Mouse (Mus musculus): ENCODE data around the gene Mpeg1. TPM values are rescaled to one million over a fixed set of nuclear protein-coding genes. Genes with fewer than 3 reads are reported as not detected.

Gene Mpeg1
- polyA plus RNA-seq (2014; fragmentation: Illumina TruSeq; extraction: RNeasy Lipid Tissue Mini Kit (QIAGEN cat#74804); ENCODE audit: low read depth, low replicate concordance): 17.7 TPM

DNA sequence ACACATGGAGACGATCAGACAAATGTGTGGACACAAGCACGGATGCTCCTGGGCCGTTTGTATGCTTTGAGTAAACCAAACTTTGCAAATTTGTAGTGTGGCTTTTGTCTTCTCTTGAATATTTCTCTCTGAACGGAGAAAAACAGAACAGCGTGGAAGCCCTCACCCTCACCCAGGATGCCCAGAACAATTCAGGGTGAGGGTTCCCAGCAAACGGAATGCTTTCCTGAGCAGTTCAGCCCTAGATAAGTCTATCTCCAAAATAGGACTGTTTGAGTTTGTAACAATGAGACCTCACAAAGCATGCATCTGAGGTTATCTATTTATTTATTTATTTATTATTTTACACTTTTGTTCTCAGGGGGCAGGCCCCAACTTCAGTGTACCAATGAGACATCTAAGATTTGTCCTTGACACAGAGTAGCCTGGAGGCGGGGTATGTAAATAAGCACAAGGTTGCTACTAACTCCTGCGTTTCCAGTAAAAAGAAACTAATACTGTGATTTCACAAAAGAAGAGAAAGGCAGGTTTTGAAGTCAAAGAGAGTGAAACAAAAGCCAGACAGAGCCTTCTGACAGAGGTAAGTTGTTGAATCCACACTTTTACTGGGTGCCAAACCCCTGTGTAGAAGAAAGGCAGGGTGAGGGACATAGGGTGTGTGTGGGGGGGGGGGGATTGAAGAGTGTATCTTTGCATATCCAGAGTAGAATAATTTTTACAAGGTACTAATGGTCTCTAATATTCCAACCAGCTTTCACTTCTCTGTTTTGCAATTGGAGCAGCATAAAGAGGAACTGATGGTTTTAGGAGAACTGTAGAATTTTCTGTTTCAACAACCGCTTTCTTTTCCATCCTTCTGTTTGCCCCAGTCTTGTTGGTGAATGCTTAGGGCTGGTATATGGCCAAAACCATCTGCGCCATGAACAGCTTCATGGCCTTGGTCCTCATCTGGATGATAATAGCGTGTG lies at the start of gene Mpeg1:
Gene Mpeg1, plus strand, starts transcription at position 498 of the 968 bp plus-strand sequence.

DNA sequence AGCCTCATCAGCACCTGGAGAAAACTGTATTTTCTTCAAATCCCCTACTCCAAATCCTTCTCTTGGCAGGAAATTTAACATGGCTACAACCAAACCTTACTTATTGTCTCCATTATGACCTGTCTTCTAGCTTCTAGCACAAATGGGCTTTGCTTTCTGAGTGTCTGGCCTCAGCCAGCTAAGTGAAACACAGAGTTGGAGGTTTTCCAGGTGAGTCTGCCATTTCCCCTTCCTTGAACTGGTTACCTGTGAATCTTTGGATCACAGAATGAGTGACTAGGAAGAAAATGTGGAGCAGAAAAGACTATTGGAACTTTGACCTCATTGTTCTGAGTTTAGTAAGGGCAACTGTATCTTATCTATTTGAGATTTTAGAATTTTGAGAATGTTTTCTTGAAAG lies 43.2 kb upstream of the Mpeg1 start, which contains the start of gene Olfr1441:
Gene Olfr1441, plus strand, starts transcription at position 73 of the 400 bp plus-strand sequence.

DNA sequence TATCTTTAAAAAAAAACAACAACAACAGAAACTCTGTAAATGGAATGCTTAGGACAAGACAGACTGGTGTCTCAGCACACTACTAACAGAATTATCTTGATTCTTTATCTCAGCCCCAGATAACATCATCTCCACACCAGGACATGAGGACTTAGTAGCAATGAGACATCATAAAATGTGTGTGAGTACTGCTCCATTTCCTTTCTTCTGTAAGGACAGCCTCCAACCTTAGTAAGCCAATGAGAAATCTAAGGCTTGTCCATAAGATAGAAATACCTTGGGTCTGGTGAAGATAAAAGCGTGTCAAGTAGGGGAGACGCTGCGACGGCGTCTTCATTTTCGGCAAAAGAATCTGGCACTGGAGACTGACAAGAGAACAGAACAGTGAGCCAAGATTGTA lies 33.0 kb upstream of the Mpeg1 start, which contains the start of gene Pfpl:
Gene Pfpl, plus strand, starts transcription at position 301 of the 400 bp plus-strand sequence.

DNA sequence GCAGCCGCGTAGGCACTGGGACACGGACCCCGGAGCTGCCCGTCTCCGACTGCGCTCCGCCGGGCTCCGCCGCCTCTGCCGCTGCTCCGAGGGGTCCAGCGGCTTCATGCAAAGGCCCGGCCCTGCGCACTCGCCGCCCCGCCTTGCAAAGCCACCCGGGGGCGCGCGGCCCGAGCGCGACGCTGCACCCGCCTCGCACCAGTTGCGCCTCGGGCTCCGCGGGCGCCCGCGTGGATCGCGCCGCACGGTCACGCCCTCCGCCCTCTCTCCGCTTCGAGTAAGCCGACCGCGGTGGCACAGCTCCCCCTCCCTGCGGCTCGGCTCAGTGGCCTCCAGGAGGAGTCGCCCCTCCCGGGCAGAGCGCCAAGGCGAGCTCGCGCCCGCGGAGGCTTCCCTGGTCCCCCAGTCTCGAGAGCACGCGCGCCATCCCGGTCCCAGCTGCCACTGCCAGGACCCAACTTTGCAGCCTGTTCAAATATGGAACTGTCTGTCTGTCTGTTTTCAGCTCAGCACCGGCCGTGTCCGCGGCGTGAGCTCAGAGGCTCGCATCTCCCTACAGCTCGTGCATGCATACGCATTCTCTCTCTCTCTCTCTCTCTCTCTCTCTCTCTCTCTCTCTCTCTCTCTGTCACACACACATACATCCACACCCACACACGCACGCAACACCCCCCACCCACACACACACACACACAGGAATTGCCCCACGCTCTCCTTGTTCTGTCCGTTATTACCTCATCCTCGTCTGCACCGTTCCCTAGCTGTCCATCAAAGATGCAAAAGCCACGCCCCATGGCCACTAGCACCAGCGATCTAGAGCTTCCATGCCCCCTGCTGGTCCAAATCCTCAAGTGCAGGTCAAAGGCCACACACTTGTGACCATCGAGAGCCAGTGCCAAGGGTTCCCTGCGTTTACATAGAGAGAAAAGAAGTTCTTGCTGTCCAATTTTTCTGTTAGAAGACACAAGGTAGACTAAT lies 41.1 kb downstream of the Mpeg1 start, which contains the start of gene Dtx4:
Gene Dtx4, minus strand, starts transcription at position 85 of the 978 bp plus-strand sequence.

Other genes with a start within 250 kb of the Mpeg1 start
- 0.22 TPM for gene Olfr1432, start 228.2 kb upstream of the Mpeg1 start, polyA plus RNA-seq (2014; fragmentation: Illumina TruSeq; extraction: RNeasy Lipid Tissue Mini Kit (QIAGEN cat#74804); ENCODE audit: low read depth, low replicate concordance)
- 0.71 TPM for gene Olfr262, start 219.1 kb upstream of the Mpeg1 start, polyA plus RNA-seq (2014; fragmentation: Illumina TruSeq; extraction: RNeasy Lipid Tissue Mini Kit (QIAGEN cat#74804); ENCODE audit: low read depth, low replicate concordance)
- not detected for gene Olfr235, start 199.7 kb upstream of the Mpeg1 start, polyA plus RNA-seq (2014; fragmentation: Illumina TruSeq; extraction: RNeasy Lipid Tissue Mini Kit (QIAGEN cat#74804); ENCODE audit: low read depth, low replicate concordance)
- not detected for gene Olfr1434, start 180.9 kb upstream of the Mpeg1 start, polyA plus RNA-seq (2014; fragmentation: Illumina TruSeq; extraction: RNeasy Lipid Tissue Mini Kit (QIAGEN cat#74804); ENCODE audit: low read depth, low replicate concordance)
- gene Olfr1436, start 161.6 kb upstream of the Mpeg1 start, polyA plus RNA-seq (2014; fragmentation: Illumina TruSeq; extraction: RNeasy Lipid Tissue Mini Kit (QIAGEN cat#74804); ENCODE audit: low read depth, low replicate concordance): not detected
- not detected for gene Olfr1437, start 135.7 kb upstream of the Mpeg1 start, polyA plus RNA-seq (2014; fragmentation: Illumina TruSeq; extraction: RNeasy Lipid Tissue Mini Kit (QIAGEN cat#74804); ENCODE audit: low read depth, low replicate concordance)
- not detected for gene Olfr1438-ps1, start 124.9 kb upstream of the Mpeg1 start, polyA plus RNA-seq (2014; fragmentation: Illumina TruSeq; extraction: RNeasy Lipid Tissue Mini Kit (QIAGEN cat#74804); ENCODE audit: low read depth, low replicate concordance)
- gene Olfr1440, start 73.5 kb upstream of the Mpeg1 start, polyA plus RNA-seq (2014; fragmentation: Illumina TruSeq; extraction: RNeasy Lipid Tissue Mini Kit (QIAGEN cat#74804); ENCODE audit: low read depth, low replicate concordance): not detected
- gene Olfr1441, start 43.3 kb upstream of the Mpeg1 start, polyA plus RNA-seq (2014; fragmentation: Illumina TruSeq; extraction: RNeasy Lipid Tissue Mini Kit (QIAGEN cat#74804); ENCODE audit: low read depth, low replicate concordance): not detected
- gene Pfpl, start 32.9 kb upstream of the Mpeg1 start, polyA plus RNA-seq (2014; fragmentation: Illumina TruSeq; extraction: RNeasy Lipid Tissue Mini Kit (QIAGEN cat#74804); ENCODE audit: low read depth, low replicate concordance): 0.15 TPM
- 10.8 TPM for gene Dtx4, start 40.7 kb downstream of the Mpeg1 start, polyA plus RNA-seq (2014; fragmentation: Illumina TruSeq; extraction: RNeasy Lipid Tissue Mini Kit (QIAGEN cat#74804); ENCODE audit: low read depth, low replicate concordance)
- 1.2 TPM for gene Fam111a, start 85.0 kb downstream of the Mpeg1 start, polyA plus RNA-seq (2014; fragmentation: Illumina TruSeq; extraction: RNeasy Lipid Tissue Mini Kit (QIAGEN cat#74804); ENCODE audit: low read depth, low replicate concordance)
- not detected for gene Gm4952, start 139.2 kb downstream of the Mpeg1 start, polyA plus RNA-seq (2014; fragmentation: Illumina TruSeq; extraction: RNeasy Lipid Tissue Mini Kit (QIAGEN cat#74804); ENCODE audit: low read depth, low replicate concordance)
- 0.48 TPM for gene Glyat, start 172.5 kb downstream of the Mpeg1 start, polyA plus RNA-seq (2014; fragmentation: Illumina TruSeq; extraction: RNeasy Lipid Tissue Mini Kit (QIAGEN cat#74804); ENCODE audit: low read depth, low replicate concordance)
- not detected for gene Olfr1442, start 209.7 kb downstream of the Mpeg1 start, polyA plus RNA-seq (2014; fragmentation: Illumina TruSeq; extraction: RNeasy Lipid Tissue Mini Kit (QIAGEN cat#74804); ENCODE audit: low read depth, low replicate concordance)
- not detected for gene Olfr1443, start 217.3 kb downstream of the Mpeg1 start, polyA plus RNA-seq (2014; fragmentation: Illumina TruSeq; extraction: RNeasy Lipid Tissue Mini Kit (QIAGEN cat#74804); ENCODE audit: low read depth, low replicate concordance)
- gene Keg1, start 235.0 kb downstream of the Mpeg1 start, polyA plus RNA-seq (2014; fragmentation: Illumina TruSeq; extraction: RNeasy Lipid Tissue Mini Kit (QIAGEN cat#74804); ENCODE audit: low read depth, low replicate concordance): 0.17 TPM